Mouse (Mus musculus): ENCODE data around the gene Pank3.
"Not testable (repeated sequence)": the region's sequence is repeated elsewhere in the genome, so short reads cannot be mapped to it uniquely, and the experiment has no call there.

The Pank3 gene

GRCm38 (mm10) chr11:35838345-35839338 is 69.4 kb downstream of the Pank3 start:
- DNase-seq (ENCODE audit: inconsistent age in 2 of 2, low spot score in 1 of 2) = peak; percentile 95 to 96

DNA sequence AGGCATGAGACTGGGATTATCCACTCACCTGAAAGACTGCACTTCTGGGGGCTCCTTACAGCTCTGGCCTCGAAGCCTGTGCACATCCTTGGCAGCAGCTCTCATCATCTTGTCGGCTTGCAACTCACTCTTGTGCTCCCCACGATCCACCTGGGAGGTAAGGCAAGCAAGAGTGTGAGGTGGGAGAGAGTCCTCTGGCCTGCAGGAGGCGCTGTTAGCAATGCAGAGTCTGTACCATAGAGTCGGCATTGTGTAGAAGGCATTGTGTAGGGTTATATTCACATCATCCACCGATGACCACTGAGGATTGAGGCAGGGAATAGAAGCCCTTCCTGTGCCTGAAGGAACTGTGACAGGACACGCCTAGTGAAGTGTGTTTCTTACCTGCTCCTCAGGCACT is 71.0 kb downstream of the Pank3 start:
- DNase-seq (ENCODE audit: inconsistent age in 2 of 2, low spot score in 1 of 2) = no peak

- not testable (repeated sequence) for DNase-seq (ENCODE audit: inconsistent age in 2 of 2, low spot score in 1 of 2)
Measured at GRCm38 (mm10) chr11:35840806-35841205, 71.5 kb downstream of the Pank3 start.

All from adrenal gland, adult (tissue).